Mouse (Mus musculus): ENCODE data around the gene Sspn. TPM values are rescaled to one million over a fixed set of nuclear protein-coding genes. Genes with fewer than 3 reads are reported as not detected.

The Sspn gene
- polyA plus RNA-seq (2012; rRNA removed): 14.3 and 15.5 TPM in 2 replicates

GRCm38 (mm10) chr6:145931341-145931740, at the start of gene Sspn:
Gene Sspn (plus strand): TSS chr6:145931641.
- DNase-seq (ENCODE audit: low read depth): no peak

DNA sequence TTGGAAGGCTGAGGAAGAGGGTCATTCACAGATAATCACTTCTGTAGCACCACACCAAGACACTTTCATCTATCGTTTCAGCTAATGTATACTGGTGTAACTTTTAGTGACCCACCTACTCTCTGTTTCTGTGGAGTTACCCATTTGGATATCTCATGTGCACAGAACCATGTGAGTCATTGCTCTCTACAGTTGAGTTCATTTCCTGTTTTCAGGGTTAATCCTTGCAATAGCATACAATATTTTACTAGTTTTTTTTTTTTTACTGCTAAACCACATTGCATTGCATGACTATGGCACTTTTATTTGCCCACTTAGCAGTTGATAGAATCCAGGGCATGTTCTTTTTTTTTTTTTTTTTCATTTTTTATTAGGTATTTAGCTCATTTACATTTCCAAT, 48.4 kb upstream of the Sspn start:
- DNase-seq (ENCODE audit: low read depth): no peak

DNA sequence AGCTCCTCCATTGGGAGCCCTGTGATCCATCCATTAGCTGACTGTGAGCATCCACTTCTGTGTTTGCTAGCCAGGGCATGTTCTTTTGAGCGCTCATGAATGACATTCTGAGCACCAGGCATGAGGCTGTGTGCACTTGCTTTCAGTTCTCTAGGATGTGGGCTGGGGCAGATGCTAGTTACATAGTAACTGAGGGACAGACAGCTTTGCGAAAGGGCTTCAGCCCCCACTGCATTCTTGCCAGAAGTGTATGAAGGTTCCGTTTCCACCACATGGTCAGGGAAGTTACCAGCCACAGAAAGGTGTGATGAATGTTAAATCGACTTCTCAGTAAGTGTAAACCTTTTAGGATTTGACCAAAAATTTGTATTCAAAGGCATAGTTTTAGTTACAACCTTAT, 47.8 kb upstream of the Sspn start:
- DNase-seq (ENCODE audit: low read depth): no peak

- no peak for DNase-seq (ENCODE audit: low read depth)
These were observed 46.4 kb upstream of the Sspn start for GRCm38 (mm10) chr6:145885069-145885468.

- DNase-seq (ENCODE audit: low read depth): no peak
These were observed 45.2 kb upstream of the Sspn start for GRCm38 (mm10) chr6:145886277-145886676.

GRCm38 (mm10) chr6:145887719-145888118, 43.7 kb upstream of the Sspn start:
- DNase-seq (ENCODE audit: low read depth): no peak

GRCm38 (mm10) chr6:145891951-145892350, 39.5 kb upstream of the Sspn start:
- no peak for DNase-seq (ENCODE audit: low read depth)

GRCm38 (mm10) chr6:145892381-145893265, 38.8 kb upstream of the Sspn start:
- DNase-seq (ENCODE audit: low read depth): no peak

- DNase-seq (ENCODE audit: low read depth): no peak
These were observed 37.9 kb upstream of the Sspn start for GRCm38 (mm10) chr6:145893366-145894021.

GRCm38 (mm10) chr6:145894669-145895342, 36.6 kb upstream of the Sspn start:
- no peak for DNase-seq (ENCODE audit: low read depth)

GRCm38 (mm10) chr6:145904169-145904568, 27.3 kb upstream of the Sspn start:
- DNase-seq (ENCODE audit: low read depth): no peak

GRCm38 (mm10) chr6:145904616-145905015, 26.8 kb upstream of the Sspn start:
- DNase-seq (ENCODE audit: low read depth): no peak

GRCm38 (mm10) chr6:145906096-145906890, 25.1 kb upstream of the Sspn start:
- DNase-seq (ENCODE audit: low read depth): no peak

- DNase-seq (ENCODE audit: low read depth): no peak
These were observed 21.5 kb upstream of the Sspn start for GRCm38 (mm10) chr6:145909943-145910342.

- no peak for DNase-seq (ENCODE audit: low read depth)
These were observed 20.7 kb upstream of the Sspn start for GRCm38 (mm10) chr6:145910469-145911426.

DNA sequence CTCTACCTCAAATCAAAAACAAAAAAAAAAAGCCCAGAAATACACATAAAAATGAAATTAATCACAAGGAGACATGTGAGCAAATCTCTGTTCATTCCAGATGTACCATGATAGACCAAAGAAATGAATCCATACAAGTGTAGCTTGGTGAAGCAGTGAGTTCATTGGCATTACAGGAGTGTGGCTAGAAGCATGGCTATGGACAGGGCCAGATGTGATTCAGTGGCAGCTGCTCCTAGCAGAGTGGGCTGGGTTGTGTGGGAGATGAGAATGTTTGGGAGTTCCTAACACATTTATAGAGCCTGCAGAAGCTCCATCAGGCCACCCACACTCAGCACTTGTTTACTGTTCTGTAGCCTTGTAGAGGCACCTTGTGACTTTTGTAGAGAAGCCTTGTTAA, 19.2 kb upstream of the Sspn start:
- no peak for DNase-seq (ENCODE audit: low read depth)

- no peak for DNase-seq (ENCODE audit: low read depth)
These were observed 16.0 kb upstream of the Sspn start for GRCm38 (mm10) chr6:145915435-145915834.

- no peak for DNase-seq (ENCODE audit: low read depth)
These were observed 15.0 kb upstream of the Sspn start for GRCm38 (mm10) chr6:145916401-145916800.

DNA sequence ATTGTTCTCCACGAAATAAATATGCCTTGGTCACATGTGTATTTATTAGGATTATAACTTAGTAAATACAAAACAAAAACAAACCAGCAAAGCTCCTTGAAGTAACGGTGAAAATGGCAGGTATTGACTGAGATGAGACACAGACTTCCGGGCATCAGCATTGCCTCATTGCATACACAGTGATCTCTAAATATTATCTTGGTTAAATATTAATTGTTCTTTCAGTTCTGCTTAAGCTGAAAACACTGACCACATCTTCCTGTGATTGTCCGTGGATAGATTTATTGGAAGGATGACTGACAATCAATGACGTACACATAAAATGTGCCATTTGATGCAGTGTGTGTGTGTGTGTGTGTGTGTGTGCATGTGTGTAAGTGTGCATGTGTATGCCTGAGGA, 13.2 kb upstream of the Sspn start:
- DNase-seq (ENCODE audit: low read depth): no peak

GRCm38 (mm10) chr6:145923594-145923993, 7.8 kb upstream of the Sspn start:
- no peak for DNase-seq (ENCODE audit: low read depth)
